Mouse (Mus musculus): ENCODE results near the gene Atic. TPM values are rescaled to one million over a fixed set of nuclear protein-coding genes. Genes with fewer than 3 reads are reported as not detected.

Atic gene
- total RNA-seq (2023): 10 to 100 TPM; 74.9 to 81.6 TPM

DNA sequence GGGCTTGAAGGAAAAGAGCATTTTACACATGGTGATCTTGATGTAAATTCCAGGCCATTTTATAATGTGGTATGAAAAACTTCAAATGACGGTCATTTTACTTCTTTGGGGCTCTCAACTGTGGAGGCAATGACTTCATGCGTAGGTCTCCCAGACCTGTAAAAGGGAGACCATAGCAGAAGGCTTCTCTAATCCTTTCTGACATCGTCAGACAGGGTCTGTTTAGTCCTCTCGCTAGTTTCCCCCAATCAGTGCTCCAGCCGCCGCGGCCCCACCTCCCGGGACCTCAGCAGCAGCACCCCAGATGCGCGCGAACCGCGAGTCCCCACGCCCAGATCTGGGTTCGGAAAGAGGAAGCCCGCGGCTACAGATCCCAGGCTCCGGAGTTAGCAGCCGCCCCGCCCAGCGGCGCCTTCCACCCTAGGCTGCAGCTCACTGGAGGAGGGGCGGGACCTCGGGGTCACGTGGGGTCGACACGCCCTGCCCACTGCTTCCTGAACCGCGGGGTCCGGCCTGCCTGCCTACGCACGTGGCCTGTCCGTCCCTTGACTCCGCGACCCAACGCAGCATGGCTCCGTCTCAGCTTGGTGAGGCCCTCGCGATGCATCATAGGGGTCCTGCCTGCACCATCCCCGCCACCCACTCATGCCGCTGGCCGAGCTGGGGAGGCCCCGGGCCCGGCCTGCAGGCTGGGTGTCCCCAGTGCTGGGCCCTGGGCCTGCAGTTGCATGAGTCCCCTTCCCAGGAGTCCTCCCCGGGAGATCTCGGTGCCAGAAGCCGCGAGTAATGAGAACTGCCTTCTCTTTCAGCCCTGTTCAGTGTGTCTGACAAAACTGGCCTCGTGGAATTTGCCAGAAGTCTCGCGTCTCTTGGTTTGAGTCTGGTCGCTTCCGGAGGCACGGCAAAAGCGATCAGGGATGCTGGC lies at the start of gene Atic:
Gene Atic, plus strand, starts transcription at position 463 of the 925 bp plus-strand sequence.

Other genes starting within 250 kb of the Atic start
- not detected for gene Abca12, start 142.2 kb upstream of the Atic start, total RNA-seq (2023)
- gene Fn1, start 96.0 kb downstream of the Atic start, total RNA-seq (2023): 1 to 10 TPM in 1 of 2 experiments, under 1 TPM in 1; 0.77 to 3.2 TPM

Data from T-cell, adult 66 days (primary cell).